Mouse (Mus musculus) left cerebral cortex, adult 9 months (tissue): ENCODE results near the gene Slc8a1.

ENCODE experiments used
- DNase-seq, 2 experiments: peaks; one replicate each; pipeline ENCODE4 v3.0.0; 2022; ENCODE audit warnings: low spot score in 2 of 2

Slc8a1 gene

DNA sequence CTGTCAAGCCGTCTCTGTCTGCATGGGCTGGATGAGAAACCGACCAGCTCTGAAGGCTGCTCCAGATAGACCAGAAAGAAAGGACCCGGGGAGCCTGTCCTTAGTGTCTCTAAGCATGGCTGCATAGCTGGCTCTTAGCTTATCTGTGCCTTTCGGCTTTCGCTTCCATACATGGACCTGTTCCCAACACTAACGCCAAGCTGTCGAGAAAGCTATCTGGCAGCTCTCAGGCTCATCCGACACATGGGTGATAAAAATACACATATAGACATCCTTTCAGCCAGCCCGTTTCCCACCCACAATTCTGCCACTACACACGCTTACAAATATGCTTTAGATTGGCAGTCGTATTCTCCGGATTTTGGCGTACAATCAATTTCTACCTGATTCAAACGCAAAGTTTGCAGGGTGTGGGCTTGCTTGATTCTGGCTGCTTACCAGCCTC, at the start of gene Slc8a1:
Gene Slc8a1, minus strand, starts transcription at position 67 of the 445 bp plus-strand sequence.
- DNase-seq, result peak; percentile 30 to 74

DNA sequence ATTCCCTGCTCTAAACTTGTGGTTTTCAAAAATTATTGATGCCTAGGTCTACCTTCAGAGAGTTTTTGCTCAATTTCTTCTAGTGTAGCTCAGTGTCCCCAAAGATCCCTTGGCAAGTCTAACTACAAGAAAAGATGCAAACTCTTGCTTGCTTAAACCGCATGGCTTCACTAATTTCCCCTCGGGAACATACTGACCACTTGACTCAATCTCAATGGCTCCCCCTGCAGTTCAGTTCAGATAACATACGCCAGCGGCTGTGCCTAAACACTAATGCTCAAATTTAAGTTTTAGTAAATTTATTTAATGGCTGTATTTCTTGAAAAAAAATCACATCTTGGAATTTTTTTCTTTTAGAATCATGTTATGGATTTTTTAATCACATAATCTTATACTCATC, 49.2 kb upstream of the Slc8a1 start:
- peak in 1 of 2 experiments; percentile 57 for DNase-seq

DNA sequence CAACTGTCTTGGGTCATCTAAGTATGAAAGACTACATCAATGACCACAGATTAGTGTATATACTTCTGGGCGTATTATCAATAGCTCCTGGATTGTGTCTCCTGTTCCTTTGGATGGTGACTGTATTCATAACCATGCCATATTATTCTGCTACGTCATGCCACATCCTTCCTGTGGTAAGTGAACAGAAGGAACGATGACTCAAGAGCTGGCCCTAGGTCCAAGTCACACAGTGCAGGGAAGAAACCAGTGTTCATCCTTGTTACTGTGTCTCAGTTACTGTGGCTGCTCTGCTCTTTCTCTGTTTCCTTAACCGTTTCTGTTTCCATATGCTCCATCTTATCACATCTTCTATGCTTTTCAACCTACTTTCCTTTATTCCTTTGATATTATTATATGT, 44.1 kb upstream of the Slc8a1 start:
- DNase-seq, result no peak

DNA sequence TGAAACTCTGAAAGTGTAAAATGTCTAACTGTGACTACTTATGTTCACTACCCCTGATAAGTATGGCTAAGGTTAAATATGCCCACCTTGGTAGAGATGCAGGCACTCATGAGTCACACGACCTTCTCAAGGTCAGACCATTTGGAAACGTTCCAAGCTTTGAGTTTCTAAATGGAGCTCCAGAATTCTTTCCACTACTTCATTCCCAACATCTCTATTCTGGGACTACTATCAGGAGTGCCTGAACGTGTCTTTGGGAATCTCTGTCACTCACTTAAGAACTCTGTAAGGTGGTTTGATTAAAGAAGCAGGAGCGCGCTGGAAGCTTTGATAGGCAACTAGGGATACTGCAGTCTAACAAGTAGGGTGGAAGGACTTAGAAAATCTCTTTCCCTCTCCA, 43.3 kb upstream of the Slc8a1 start:
- no peak for DNase-seq

DNA sequence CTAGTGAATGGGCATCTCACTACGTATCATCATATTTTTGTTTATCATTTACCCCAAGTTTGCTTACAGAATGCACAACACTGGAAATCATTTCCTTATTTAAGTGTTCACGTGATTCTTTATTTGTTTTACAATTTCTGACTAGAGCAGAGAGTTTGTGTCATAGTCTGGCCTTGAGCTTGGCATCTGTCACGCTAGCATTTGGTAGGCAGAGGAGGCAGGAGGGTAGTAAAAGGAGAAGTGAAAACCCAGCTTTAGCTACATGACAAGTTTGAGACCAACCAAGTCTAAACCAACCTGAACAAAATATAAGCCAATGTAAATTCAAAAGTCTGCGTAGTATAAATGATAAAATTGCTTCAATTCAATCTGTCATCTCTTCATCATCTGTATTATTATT, 41.7 kb upstream of the Slc8a1 start:
- no peak for DNase-seq

DNA sequence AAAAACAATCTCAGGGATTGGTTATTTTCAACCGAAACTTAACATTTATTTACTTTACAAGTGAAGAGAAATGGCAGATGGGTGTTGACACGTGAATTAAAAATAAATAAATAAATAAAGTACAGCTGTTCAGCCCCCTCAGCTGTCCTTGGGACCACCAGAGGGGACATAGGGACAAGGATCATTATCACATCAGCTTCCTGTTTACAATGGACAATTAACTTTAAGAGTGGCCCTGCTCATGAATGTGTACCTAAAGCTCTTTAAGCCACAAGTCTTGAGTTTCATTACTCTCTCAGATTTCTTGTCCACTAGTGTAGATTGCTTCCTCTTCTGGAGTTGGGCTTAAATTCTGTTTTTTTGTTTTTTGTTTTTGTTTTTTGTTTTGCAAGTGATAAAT, 12.5 kb upstream of the Slc8a1 start:
- DNase-seq, result no peak

DNA sequence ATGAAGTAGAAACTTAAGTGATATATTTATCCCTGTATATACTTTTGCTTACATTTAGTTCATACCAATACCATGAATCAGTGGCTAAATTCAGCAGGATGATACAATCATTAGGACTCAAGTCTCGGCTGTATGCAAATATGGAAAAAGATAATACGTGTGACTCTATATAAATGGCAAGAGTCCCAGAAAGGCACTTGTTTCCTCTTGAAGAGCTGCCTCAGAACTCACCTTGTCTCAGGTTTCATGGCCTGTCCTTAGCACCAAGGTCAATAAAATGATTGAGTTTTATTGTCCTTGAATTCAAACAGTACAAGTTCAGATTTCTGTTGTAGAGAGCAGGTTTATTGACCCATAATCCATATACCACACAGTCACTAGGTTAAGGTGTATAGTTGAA, 4.9 kb upstream of the Slc8a1 start:
- no peak for DNase-seq

DNA sequence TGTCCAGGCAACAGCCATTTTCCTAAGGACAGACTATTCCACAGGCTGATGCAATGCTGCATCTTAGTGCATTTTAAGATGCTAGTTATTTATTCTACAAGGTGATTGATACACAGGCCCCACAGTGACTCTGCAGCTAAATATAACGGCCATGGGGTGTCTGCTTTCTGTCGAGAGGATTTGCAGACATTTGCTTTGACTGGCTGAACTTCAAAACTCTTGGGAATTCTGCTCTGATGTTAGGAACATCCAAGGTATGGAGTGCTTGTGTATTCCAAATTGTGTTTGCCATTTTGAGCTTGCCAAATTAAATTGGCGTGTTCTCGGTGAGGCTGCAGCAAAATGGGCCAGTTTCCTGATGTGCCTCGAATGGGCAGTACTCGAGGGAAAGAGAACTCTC, 2.4 kb upstream of the Slc8a1 start:
- no peak for DNase-seq

DNA sequence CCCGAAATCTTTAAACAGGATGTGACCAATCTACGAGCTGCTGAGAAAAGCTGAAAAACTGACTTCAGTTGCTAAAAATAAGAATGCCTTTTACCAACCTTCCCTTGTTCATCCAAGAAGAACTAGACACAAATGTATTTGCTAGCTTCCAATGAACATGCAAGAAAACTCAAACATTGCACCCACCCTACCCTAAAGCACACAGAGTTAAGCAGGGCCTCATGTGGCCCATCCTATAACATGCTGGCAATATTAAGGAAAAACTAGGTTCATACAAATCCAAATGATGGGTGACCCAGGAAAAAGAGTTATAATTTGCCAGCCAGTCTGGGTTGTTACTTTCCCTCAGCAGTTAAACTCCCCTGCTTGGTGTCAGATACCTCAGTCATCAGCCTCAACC, 398 bp downstream of the Slc8a1 start:
- DNase-seq, result peak in 1 of 2 experiments; percentile 8

DNA sequence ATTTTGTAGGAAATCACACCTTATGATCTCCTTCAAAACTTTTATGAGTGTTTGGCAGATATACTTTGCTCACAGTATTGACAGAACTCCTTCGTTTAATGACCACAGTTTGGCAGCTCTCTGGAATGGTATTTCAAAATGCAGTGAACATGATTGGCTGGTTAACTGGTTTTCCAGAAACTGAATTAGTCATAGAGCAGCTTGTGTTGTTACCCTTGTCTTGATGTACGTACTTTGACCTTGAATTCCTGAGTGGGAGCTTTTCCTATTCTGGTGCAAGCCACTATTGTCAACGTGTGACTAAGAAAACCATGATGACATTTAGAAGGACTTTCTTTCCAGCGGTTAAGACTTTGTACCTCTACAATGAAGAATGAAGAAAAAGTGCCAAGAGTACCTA, 868 bp downstream of the Slc8a1 start:
- DNase-seq, result no peak

DNA sequence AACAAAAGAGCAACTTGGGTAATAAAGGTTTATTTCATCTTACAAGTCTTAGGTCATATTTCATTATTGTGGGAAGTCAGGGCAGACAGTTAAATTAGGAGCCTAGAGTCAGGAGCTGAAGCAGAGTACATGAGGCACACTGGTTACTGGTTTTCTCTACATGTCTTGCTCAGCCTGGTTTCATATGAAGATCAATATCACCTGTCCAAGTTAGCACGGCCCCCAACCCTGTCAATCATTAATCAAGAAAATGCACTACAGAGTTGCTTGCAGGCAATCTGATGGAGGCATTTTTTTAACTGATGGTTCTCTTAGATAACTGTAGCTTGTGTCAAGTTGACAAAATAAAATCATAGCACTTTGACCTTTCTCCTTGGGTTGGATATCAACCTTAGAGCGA, 2.6 kb downstream of the Slc8a1 start:
- DNase-seq, result no peak

DNA sequence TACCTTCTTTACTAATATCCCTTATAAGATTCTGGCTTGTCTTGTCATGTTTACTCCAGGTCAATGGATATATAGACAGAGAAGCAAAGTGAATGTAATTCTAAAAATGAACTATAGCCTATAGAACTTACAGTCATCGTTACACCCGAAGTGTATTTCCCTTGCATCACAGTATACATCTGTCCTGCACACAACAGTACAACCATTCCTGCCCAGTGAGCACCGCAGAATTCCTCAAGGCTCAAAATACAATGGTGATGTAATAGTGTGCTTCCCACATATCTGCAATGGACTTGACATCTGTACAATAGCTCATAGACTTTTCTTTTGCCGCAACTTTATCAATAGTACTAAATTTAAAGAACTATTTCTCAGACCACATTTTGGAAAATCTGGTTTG, 8.3 kb downstream of the Slc8a1 start:
- no peak for DNase-seq

DNA sequence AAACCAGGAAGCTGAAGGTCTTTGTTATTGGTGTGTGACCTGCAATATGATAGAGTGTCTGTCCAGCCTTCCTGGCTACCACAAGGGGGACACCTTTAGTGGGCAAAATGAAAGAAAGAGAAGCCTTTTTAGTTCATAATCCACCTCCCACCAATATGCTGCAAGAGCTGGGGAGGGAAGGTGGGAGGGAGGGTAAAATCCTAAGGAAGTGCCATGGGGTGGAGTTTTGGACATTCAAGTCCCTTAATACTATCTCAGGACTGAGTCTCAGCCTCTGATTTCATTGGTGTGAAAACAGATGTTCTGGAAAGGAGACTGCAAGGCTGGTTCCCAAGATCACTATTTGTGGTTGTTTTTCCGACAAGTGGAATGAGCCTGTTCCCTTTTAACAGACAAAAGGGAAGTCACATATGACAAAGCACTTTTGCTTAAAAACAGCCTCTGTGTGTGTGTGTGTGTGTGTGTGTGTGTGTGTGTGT, 25.9 kb downstream of the Slc8a1 start:
- no peak for DNase-seq

DNA sequence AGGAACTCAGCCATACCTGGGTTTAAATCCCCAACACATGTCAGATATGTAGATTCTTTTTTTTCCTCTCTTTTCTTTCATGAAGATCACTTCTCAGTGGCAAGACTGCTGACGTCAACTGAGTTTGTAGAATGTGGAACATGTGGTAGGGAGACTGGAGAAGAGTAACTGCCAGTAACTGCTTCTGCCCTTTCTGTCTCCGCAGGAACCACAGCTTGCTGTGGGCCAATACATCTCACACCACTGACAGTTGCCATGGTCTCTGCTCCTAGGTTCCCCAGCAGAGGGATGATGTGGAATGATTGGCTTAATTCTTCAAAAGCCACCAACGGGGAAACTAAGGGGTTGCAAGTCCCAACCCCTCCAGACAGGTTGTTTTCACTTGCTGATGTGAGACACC, 33.4 kb downstream of the Slc8a1 start:
- DNase-seq, result no peak

DNA sequence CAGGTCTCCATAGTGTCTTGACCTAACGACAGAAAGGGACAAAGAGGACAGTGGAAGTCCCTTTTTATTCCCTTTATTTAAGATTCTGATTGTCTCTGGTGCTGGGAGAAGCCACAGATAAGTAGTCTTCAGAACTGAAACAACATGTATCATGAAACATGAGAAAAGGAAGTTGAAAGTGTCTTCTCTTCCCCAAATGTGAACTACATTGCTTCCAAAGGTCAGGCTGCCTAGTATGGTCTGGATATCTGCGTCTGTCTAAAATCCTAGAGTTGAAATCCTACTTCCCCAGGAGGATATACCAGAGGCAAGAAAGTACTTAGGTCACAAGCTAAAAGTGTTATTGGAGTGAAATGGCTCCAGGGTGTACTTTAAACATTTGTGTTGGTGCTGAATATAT, 34.9 kb downstream of the Slc8a1 start:
- no peak for DNase-seq

DNA sequence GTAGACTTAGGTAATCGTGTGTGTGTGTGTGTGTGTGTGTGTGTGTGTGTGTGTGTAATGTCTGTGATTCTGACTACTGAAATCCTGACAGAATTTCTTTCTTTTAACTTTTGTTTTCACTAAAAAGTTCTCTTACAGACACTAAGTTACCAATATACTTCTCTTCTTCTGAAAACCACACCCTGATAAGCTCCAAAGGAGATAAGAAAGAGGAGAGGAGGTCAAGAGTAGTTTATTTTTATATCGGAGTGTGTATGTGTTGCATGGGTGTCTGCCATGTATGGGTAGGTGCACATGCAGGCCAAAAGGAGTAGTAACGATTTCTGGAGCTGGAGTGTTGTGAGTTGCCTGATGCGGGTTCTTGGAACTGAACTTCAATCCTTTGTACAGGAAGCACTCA, 36.5 kb downstream of the Slc8a1 start:
- no peak for DNase-seq

DNA sequence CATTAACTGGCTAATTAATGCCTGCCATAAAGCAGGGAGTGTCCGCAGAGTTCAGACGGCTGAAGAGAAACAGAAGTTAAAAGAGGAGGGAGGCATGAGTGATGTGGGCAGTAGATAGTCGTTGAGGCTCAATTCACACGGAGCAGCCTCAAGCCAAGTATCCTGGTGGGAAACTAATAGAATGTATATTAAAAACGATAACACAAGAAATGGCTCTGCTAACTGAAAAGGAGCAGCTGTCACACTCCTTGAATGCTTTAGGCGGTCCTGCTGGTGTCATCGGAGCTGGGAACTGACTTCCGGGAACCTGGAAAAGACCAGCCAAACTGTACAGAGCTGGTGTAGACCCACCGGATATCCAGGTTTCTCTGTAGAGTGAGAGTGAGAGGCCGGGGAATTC, 39.4 kb downstream of the Slc8a1 start:
- no peak for DNase-seq

DNA sequence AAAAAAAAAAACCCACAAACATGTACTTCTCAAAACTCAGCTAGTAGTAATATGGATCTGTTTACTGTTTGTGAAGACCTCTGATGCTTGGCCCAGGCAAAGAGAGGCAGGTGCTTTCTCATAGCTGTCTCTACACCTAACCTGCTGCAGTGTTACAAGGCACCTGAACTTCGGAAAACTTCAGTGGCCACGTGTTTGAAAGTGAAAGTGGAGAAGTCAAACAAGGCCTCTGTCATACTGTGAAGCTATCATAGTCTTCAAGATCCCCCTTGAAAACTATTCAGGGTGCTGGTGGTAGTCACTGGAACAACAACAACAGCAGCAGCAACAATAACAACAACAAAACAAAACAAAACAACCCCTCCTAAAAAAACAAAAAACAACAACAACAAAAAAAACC, 40.5 kb downstream of the Slc8a1 start:
- no peak for DNase-seq

DNA sequence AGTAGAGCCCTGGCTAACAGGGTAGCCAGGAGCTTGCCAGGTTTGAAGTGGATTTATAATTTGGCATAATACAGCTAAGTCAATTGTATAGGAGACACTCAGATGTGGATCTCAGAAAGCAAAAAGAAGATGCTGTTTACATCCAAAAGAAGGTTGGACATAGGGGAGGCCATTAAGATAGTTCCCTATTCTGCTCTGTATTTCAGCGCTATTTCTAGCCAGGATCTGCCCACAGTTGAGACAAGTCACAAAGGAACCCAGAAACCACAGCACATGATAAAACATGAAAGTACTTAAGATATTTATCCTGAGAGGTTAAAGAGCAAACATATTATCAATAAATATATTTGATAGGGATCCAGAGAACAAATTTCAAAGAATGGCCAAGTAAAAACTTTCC, 43.2 kb downstream of the Slc8a1 start:
- DNase-seq, result no peak

DNA sequence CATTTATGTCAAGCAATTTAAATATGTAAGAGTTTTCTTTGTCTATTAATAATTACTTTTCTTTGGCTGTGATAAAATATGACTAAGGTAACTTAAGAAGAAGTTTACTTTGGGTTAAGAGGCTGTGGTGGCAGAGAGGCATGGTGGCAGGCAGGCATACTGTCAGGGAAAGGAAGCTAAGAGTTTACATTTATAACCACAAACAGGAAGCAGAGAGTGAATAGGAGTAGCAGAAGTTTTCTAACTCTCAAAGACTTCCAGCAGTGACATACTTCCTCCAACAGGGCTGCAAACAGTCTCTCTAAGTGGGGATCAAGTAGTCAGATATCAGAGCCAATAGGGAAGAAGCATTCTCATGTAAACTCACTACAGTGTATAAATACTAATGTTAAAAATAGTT, 58.6 kb downstream of the Slc8a1 start:
- no peak for DNase-seq

DNA sequence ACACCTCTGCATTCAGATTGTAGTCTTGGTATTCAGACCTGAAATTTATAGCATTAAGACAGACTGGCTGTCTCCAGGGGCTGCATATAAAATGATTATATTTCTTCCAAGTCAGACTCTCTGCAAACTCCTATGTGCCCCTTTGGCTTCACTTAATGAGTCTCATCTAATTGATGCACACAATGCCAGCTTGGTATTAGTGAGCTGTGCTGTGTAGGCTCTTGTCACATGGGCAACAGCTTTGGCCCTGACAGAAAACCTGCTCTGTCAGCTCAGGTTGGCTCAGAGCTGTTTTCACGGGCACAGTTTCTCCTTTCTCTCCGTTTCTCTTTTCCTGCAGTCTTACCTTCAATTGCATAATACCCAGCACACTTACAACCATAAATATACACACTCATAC, 60.7 kb downstream of the Slc8a1 start:
- no peak for DNase-seq

DNA sequence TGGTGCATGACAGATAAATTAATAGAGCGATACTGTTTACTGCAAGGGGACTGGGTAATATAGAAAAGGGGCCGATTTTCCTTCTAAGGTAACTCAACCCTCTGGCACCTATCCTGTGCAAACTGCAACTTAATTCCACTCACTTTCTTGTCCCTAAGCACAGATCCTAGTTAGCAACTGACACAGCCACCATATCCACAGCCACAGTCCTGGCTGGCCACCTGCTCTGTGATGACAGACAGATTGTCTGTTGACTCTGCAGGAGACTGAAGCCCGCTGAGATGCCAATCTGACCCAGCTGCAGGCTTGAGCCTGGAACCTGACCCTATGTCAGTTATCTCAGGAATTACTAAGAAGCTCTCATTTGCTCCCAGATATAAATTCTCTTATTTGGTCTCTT, 62.0 kb downstream of the Slc8a1 start:
- no peak for DNase-seq

DNA sequence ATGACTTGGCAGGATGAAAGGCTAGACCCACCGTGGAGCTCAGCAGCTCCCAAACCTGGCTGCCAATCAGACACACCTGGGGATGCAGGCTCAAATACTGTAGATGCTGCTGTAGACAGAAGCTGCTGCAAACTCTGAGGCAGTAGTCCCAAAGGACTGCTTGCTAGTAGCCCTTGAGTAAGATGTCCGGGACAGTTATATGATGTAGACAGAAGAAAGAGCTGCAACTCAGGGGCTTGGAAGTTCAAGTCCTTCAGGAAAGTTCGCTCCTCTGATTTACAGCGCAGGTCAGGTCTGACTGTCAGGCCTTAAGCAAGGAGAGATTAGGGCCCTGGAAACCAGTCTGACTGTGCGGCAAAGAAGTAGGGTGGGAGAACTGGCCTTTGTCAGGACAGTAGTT, 66.9 kb downstream of the Slc8a1 start:
- DNase-seq, result no peak

DNA sequence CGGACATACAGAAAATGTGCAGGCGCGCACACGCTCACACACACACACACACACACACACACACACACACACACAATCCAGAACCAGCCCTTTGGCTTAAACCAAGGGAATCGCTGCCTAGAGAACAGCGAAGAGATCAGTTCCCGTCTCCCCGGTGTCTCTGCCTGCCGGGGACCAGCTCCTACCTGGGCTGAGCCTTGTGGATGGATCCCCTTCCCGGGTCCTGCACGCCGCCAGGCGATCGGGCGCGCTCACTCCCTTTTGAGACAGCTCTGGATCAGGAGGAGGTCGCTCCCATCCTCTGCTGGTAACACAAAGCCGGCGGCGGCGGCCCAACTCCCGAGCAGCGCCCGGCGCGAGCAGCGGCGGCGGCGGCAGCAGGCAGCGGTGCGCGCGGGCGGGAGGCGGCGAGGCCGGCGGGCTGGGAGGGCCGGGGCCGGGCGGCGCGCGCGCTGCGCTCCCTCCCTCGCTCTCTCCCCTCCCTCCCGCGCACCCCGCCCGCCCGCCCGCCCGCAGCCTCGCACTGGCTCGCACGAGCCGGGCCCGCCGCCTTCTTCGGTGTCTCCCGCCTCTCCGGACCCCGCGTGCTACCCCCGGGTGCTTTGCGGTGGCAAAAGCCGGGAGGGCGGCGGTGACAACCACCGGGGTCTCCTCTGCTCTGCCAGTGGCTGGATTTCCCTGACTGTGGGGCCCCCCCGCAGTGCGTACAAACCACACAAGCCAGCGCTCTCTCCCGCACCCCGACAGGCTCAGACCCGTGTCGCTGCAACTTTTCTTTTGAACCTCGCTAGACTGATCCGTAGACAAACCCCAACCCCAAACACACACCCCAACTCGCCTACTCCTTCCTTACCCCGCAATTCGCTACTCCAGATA, 68.1 kb downstream of the Slc8a1 start:
- DNase-seq, result peak; percentile 43 to 70
